Mouse (Mus musculus) C2C12 (cell line): ENCODE measurements at regions not wholly inside any gene's neighbourhood (a gene's known extent, or its start where the extent isn't known, plus 50 kb on each side); places are given as distances from the start of the nearest gene placed in this dataset.

Source experiments
- H3K27me3 ChIP-seq: one replicate; pipeline ENCODE4 v1.6.1; 2011; ENCODE audit not compliant: control insufficient read depth, insufficient read depth, insufficient read length
- H3K36me3 ChIP-seq: one replicate; pipeline ENCODE4 v1.6.1; 2011; ENCODE audit not compliant: control insufficient read depth, insufficient read depth
- H3K4me3 ChIP-seq: one replicate; pipeline ENCODE4 v1.5.1; 2011; ENCODE audit warnings: mild to moderate bottlenecking, control low read depth; ENCODE audit not compliant: poor library complexity, insufficient read depth, severe bottlenecking
- H3K79me2 ChIP-seq: one replicate; pipeline ENCODE4 v1.6.1; 2011; ENCODE audit not compliant: control insufficient read depth, insufficient read depth
- H3K79me3 ChIP-seq: one replicate; pipeline ENCODE4 v1.6.1; 2011; ENCODE audit warnings: low read depth, control low read depth
- H3ac ChIP-seq: one replicate; pipeline ENCODE3; 2011; ENCODE audit warnings: low read depth; ENCODE audit not compliant: control insufficient read depth, insufficient read length
- CEBPB ChIP-seq: IDR thresholded peaks from one replicate; pipeline ENCODE4 v1.6.1; 2011; ENCODE audit warnings: low read depth, mild to moderate bottlenecking, control low read depth, moderate library complexity
- CTCF ChIP-seq: IDR thresholded peaks from one replicate; pipeline ENCODE4 v1.5.1; 2011; ENCODE audit not compliant: control insufficient read depth, insufficient read depth, insufficient read length
- FOSL1 ChIP-seq: IDR thresholded peaks from one replicate; pipeline ENCODE4 v1.8.0; 2011; ENCODE audit warnings: mild to moderate bottlenecking, low read length; ENCODE audit not compliant: poor library complexity, insufficient read depth, severe bottlenecking
- MAX ChIP-seq: IDR thresholded peaks from one replicate; pipeline ENCODE4 v1.6.1; 2011; ENCODE audit warnings: mild to moderate bottlenecking, control low read depth
- MYOD1 ChIP-seq: IDR thresholded peaks from one replicate; pipeline ENCODE4 v1.6.1; 2011; ENCODE audit warnings: low read depth; ENCODE audit not compliant: control insufficient read depth, insufficient read length
- MYOG ChIP-seq: IDR thresholded peaks from one replicate; pipeline ENCODE4 v1.6.1; 2011; ENCODE audit not compliant: control insufficient read depth, insufficient read length; ENCODE audit errors: extremely low read depth
- USF1 ChIP-seq: IDR thresholded peaks from one replicate; pipeline ENCODE4 v1.6.1; 2011; ENCODE audit warnings: low read depth, mild to moderate bottlenecking, control low read depth, moderate library complexity

- TF ChIP-seq FOSL1 = no peak
- TF ChIP-seq MYOD1 = no peak
- TF ChIP-seq MAX = no peak
- no peak for TF ChIP-seq CTCF
- TF ChIP-seq USF1 = no peak
- no peak for TF ChIP-seq CEBPB
- no peaks in the 10 kb centered on the region for H3K79me3 ChIP-seq
- H3K79me2 ChIP-seq = no peaks in the 10 kb centered on the region
- no peaks in the 10 kb centered on the region for H3K27me3 ChIP-seq
- H3K4me3 ChIP-seq = no peak overlapping the region
- no peak overlapping the region for H3ac ChIP-seq
- H3K36me3 ChIP-seq = no peaks in the 10 kb centered on the region
Observed at GRCm38 (mm10) chr13:101884752-101885151, 116.7 kb upstream of the Pik3r1 start.

- no peaks in the 10 kb centered on the region for H3K79me2 ChIP-seq
- TF ChIP-seq MYOD1 (no peak), MAX (no peak), USF1 (no peak), CEBPB (no peak), MYOG (no peak), CTCF (no peak), FOSL1 (no peak)
- H3K36me3 ChIP-seq = no peaks in the 10 kb centered on the region
- no peak overlapping the region for H3K4me3 ChIP-seq
- no peak overlapping the region for H3ac ChIP-seq
- no peaks in the 10 kb centered on the region for H3K79me3 ChIP-seq
- H3K27me3 ChIP-seq = no peaks in the 10 kb centered on the region
Observed at GRCm38 (mm10) chr13:101891473-101891872, 123.5 kb upstream of the Pik3r1 start.

- no peak for TF ChIP-seq MAX
- TF ChIP-seq CEBPB = no peak
- TF ChIP-seq FOSL1 = no peak
- no peak for TF ChIP-seq CTCF
Observed at GRCm38 (mm10) chr13:101893035-101893600, 125.1 kb upstream of the Pik3r1 start.

GRCm38 (mm10) chr13:101895161-101895560 is 127.1 kb upstream of the Pik3r1 start:
- Histone ChIP-seq H3K79me2 (no peaks in the 10 kb centered on the region), H3ac (no peak overlapping the region), H3K4me3 (no peak overlapping the region), H3K36me3 (no peaks in the 10 kb centered on the region), H3K27me3 (no peaks in the 10 kb centered on the region), H3K79me3 (no peaks in the 10 kb centered on the region)
- TF ChIP-seq MYOG (no peak), MYOD1 (no peak), CTCF (no peak), USF1 (no peak)

More at GRCm38 (mm10) chr13:101893035-101893600, 125.1 kb upstream of the Pik3r1 start:
- no peak overlapping the region for H3ac ChIP-seq
- H3K4me3 ChIP-seq = no peak overlapping the region
- H3K79me2 ChIP-seq = no peaks in the 10 kb centered on the region
- no peaks in the 10 kb centered on the region for H3K79me3 ChIP-seq
- no peaks in the 10 kb centered on the region for H3K27me3 ChIP-seq
- H3K36me3 ChIP-seq = no peaks in the 10 kb centered on the region

- no peaks in the 10 kb centered on the region for H3K36me3 ChIP-seq
- H3K4me3 ChIP-seq = no peak overlapping the region
- H3ac ChIP-seq = no peak overlapping the region
- H3K79me2 ChIP-seq = no peaks in the 10 kb centered on the region
- no peak for TF ChIP-seq MYOD1
- TF ChIP-seq MYOG = no peak
- TF ChIP-seq USF1 = no peak
- TF ChIP-seq FOSL1 = no peak
- TF ChIP-seq CTCF = no peak
- no peak for TF ChIP-seq MAX
- TF ChIP-seq CEBPB = no peak
- H3K27me3 ChIP-seq = no peaks in the 10 kb centered on the region
- H3K79me3 ChIP-seq = no peaks in the 10 kb centered on the region
Observed at GRCm38 (mm10) chr13:101895686-101896085, 127.7 kb upstream of the Pik3r1 start.

- no peak overlapping the region for H3K4me3 ChIP-seq
- H3K36me3 ChIP-seq = no peaks in the 10 kb centered on the region
- H3K79me3 ChIP-seq = no peaks in the 10 kb centered on the region
- H3ac ChIP-seq = no peak overlapping the region
- no peaks in the 10 kb centered on the region for H3K27me3 ChIP-seq
- TF ChIP-seq MYOD1 = no peak
- no peak for TF ChIP-seq MAX
- no peak for TF ChIP-seq MYOG
- TF ChIP-seq USF1 = no peak
- no peak for TF ChIP-seq FOSL1
- TF ChIP-seq CEBPB = no peak
- no peak for TF ChIP-seq CTCF
- no peaks in the 10 kb centered on the region for H3K79me2 ChIP-seq
Observed at GRCm38 (mm10) chr13:101896946-101897345, 128.9 kb upstream of the Pik3r1 start.

GRCm38 (mm10) chr13:101902213-101902612 is 134.2 kb upstream of the Pik3r1 start:
- Histone ChIP-seq H3K27me3 (no peaks in the 10 kb centered on the region), H3K4me3 (no peak overlapping the region), H3ac (no peak overlapping the region), H3K36me3 (no peaks in the 10 kb centered on the region), H3K79me2 (no peaks in the 10 kb centered on the region), H3K79me3 (no peaks in the 10 kb centered on the region)
- no peak for TF ChIP-seq USF1
- TF ChIP-seq MYOG = no peak
- TF ChIP-seq CEBPB = no peak
- no peak for TF ChIP-seq FOSL1
- TF ChIP-seq MYOD1 = no peak
- TF ChIP-seq CTCF = no peak
- no peak for TF ChIP-seq MAX
